Mouse (Mus musculus): ENCODE results near the gene Olfr1354.
"Not testable (repeated sequence)": the region's sequence is repeated elsewhere in the genome, so short reads cannot be mapped to it uniquely, and the experiment has no call there.

The Olfr1354 gene

DNA sequence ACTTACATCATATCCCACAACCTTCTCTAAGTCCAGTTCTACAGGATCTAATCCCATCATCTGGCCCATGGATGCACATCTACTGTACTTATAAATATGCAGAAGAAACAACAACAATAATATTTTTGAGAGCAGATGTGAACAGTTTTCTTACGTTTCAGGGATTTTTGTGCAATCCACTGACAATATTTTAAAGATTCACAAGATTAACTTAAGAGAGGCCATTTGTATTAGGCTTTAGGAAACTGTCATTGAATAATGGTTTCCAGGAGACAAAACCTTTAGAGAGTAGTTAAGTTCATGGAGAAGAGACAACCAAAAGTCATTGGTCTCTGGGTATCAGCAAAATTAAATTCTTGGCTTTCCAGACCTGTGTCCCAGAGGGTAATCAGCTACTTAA lies at the start of gene Olfr1354:
Olfr1354 (plus strand) TSS at position 301 of the 400 bp plus-strand sequence.
- DNase-seq (ENCODE audit: low spot score): not testable (repeated sequence)

DNA sequence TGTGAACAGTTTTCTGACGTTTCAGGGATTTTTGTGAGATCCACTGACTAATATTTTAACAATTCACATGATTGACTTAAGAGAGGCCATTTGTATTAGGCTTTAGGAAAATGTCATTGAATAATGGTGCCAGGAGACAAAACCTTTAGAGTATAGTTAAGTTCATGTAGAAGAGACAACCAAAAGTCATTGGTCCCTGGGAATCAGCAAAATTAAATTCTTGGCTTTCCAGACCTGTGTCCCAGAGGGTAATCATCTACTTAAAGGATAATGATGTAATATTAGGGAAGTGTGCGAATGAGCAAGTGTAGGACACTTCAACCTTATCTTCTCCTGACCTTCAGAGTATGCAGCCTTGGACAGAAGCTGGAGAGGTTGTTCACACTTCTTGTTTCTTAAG lies 37.7 kb upstream of the Olfr1354 start, which contains the start of gene Olfr1355:
Olfr1355 (plus strand) TSS at position 301 of the 400 bp plus-strand sequence.
- DNase-seq (ENCODE audit: low spot score): no peak

DNA sequence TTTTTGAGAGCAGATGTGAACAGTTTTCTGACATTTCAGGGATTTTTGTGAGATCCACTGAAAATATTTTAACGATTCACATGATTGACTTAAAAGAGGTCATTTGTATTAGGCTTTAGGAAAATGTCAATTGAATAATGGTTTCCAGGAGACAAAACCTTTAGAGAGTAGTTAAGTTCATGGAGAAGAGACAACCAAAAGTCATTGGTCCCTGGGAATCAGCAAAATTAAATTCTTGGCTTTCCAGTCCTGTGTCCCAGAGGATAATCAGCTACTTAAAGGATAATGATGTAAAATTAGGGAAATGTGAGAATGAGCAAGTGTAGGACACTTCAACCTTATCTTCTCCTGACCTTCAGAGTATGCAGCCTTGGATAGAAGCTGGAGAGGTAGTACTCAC lies 37.4 kb downstream of the Olfr1354 start, which contains the start of gene Olfr8:
Olfr8 (plus strand) TSS at position 301 of the 400 bp plus-strand sequence.
- not testable (repeated sequence) for DNase-seq (ENCODE audit: low spot score)

DNA sequence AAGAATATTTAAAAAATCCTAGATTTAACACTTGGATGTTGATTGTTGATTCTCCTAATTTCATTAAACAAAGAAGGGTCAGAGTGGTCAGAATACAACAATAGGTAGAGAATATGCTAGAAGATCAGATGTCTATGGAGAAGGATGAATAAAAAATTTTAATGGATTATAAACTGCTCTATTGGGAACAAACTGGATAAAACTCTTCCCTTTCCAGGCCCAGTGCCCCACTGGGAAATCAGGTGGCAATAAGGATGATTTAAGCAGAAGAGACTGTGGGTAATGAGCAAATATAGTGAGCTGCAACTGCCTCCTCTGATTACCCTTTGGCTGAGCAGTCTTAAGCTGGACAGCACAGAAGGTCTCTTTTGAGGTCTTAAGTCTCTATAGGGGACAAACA lies 50.0 kb downstream of the Olfr1354 start, which contains the start of gene Olfr1353:
Olfr1353 (plus strand) TSS at position 301 of the 400 bp plus-strand sequence.
- not testable (repeated sequence) for DNase-seq (ENCODE audit: low spot score)
